Mouse (Mus musculus): Measurements from ENCODE around the gene Tmem274. TPM values are rescaled to one million over a fixed set of nuclear protein-coding genes. Genes with fewer than 3 reads are reported as not detected.
A peak's percentile ranks its signal among the peaks of the same experiment; 100 is the strongest.
"Not testable (repeated sequence)": the region's sequence is repeated elsewhere in the genome, so short reads cannot be mapped to it uniquely, and the experiment has no call there.

Gene Tmem274
- polyA plus RNA-seq, 1 experiment from 2014 or later: 0.41 TPM

DNA sequence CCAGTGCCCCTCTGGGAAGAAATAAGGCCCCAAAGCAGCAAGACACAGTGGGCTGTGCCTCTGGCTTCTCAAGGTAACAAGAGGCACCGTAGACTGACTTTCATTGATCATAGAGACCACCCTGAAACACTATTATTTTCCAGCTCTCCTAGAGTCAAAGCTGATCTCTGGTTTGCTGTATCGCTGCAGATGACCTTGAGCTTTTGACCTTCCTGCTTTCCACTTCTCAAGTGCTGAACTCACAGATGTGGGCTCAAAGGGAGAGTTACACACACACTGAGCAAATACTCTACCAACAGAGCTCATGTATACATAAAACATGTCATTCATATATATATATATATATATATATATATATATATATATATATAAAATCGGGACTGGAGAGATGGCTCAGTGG, 26.5 kb upstream of the Tmem274 start:
- H3K27ac ChIP-seq (ENCODE audit: low read length): no peak overlapping the region
- WGBS: 77% methylated on average over 3 of the region's 3 CpGs
- H3K36me3 ChIP-seq (ENCODE audit: control insufficient read depth, insufficient read depth): no peaks in the 10 kb centered on the region
- H3K4me1 ChIP-seq (ENCODE audit: control insufficient read depth, insufficient read depth, low read length): peaks cover 4% of the 10 kb centered on the region; the same call in 1 of the 2 replicates
- H3K9me3 ChIP-seq (replicated peaks; ENCODE audit: control insufficient read depth, low read length): no peaks in the 10 kb centered on the region
- ATAC-seq (replicated peaks; ENCODE audit: extremely low read depth, insufficient read depth, low FRiP score): no peak
- no peaks in the 10 kb centered on the region for H3K27me3 ChIP-seq (ENCODE audit: control insufficient read depth, insufficient read depth, low read length)
- no peak overlapping the region for H3K4me2 ChIP-seq (ENCODE audit: low read depth, low read length)
- H3K4me3 ChIP-seq (ENCODE audit: low read length): no peak overlapping the region
- H3K9ac ChIP-seq (ENCODE audit: low read length): no peak overlapping the region

DNA sequence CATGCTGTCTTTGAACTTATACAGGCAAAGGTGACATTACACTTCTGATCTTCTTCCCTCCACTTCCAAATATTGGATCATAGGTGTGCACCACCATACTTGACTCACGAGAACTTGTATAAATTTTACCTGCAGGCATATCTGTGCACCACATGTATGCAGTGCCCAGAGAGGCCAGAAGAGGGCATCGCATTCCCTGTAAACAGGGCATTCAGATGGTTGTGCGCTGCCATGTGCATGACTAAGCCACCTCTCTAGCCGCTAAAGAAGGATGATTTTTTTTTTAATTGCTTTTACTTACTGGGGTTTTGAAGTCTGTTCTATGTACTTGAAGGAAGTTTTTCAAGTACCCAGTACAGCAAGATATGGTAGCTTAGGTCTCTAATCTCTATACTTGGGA, 23.5 kb upstream of the Tmem274 start:
- H3K9ac ChIP-seq (ENCODE audit: low read length): no peak overlapping the region
- H3K27me3 ChIP-seq (ENCODE audit: control insufficient read depth, insufficient read depth, low read length): no peaks in the 10 kb centered on the region

DNA sequence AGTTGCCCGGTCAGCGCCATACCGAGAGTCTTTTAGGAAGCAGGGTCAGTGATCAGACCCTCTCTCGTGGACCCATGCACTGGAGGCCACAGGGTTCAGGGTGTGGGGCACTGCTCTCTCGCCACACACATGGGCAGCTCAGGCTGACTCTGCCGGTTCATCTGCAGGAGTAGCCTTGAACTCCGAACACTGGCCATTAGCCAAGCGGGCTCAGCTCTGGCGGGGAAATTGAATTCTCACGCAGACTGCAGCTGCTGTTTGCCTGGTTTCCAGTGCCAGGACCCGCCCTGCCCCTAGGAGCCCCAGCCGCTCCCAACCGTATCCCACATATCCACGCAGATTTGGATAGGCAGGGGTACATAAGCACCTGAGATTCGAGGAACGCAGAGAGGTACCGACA, 22.9 kb upstream of the Tmem274 start:
- ATAC-seq (replicated peaks; ENCODE audit: extremely low read depth, insufficient read depth, low FRiP score): no peak
- Histone ChIP-seq H3K4me1 (ENCODE audit: control insufficient read depth, insufficient read depth, low read length) (peaks cover 5% of the 10 kb centered on the region; the same call in 1 of the 2 replicates), H3K36me3 (ENCODE audit: control insufficient read depth, insufficient read depth) (no peaks in the 10 kb centered on the region), H3K4me3 (ENCODE audit: low read length) (no peak overlapping the region), H3K9me3 (replicated peaks; ENCODE audit: control insufficient read depth, low read length) (no peaks in the 10 kb centered on the region), H3K4me2 (ENCODE audit: low read depth, low read length) (no peak overlapping the region), H3K27ac (ENCODE audit: low read length) (no peak overlapping the region), H3K9ac (ENCODE audit: low read length) (no peak overlapping the region), H3K27me3 (ENCODE audit: control insufficient read depth, insufficient read depth, low read length) (no peaks in the 10 kb centered on the region)
- WGBS: 74% methylated on average over 17 of the region's 17 CpGs

More for the DNA sequence above, 23.5 kb upstream of the Tmem274 start:
- no peak overlapping the region for H3K4me2 ChIP-seq (ENCODE audit: low read depth, low read length)
- no peak overlapping the region for H3K27ac ChIP-seq (ENCODE audit: low read length)
- no peaks in the 10 kb centered on the region for H3K9me3 ChIP-seq (replicated peaks; ENCODE audit: control insufficient read depth, low read length)
- no peak for ATAC-seq (replicated peaks; ENCODE audit: extremely low read depth, insufficient read depth, low FRiP score)
- 73% methylated on average over 4 of the region's 4 CpGs for WGBS
- H3K4me1 ChIP-seq (ENCODE audit: control insufficient read depth, insufficient read depth, low read length): peaks cover 5% of the 10 kb centered on the region; the same call in 1 of the 2 replicates
- no peak overlapping the region for H3K4me3 ChIP-seq (ENCODE audit: low read length)
- no peaks in the 10 kb centered on the region for H3K36me3 ChIP-seq (ENCODE audit: control insufficient read depth, insufficient read depth)

DNA sequence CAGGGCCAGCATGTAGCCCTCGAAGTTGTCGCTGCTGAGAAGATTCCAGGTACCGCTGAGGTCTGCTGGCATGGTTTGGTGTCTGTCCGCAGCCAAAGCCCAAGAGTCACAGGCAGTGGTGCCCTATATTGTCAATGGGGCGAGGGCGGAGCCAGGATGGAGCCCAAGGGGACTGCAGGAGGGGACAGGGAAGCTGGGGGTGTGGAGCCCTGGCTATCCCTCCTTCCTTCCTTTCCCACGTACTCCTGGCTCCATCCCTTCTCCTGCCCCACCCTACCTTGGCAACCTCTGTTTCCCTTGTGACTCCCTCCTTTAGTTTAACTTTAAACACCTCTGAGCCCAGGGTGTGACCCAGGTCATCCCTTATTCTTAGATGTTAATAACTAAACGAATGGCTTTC, 22.3 kb upstream of the Tmem274 start, which contains the start of gene Rbp7:
TSS of gene Rbp7 (minus strand) at position 100 of the 400 bp plus-strand sequence.
- Histone ChIP-seq H3K27me3 (ENCODE audit: control insufficient read depth, insufficient read depth, low read length) (no peaks in the 10 kb centered on the region), H3K4me3 (ENCODE audit: low read length) (no peak within 1 kb of the TSS), H3K9ac (ENCODE audit: low read length) (no peak within 1 kb of the TSS; the same call in 1 of the 2 replicates), H3K4me2 (ENCODE audit: low read depth, low read length) (no peak within 1 kb of the TSS), H3K4me1 (ENCODE audit: control insufficient read depth, insufficient read depth, low read length) (peaks cover 5% of the 10 kb centered on the region; the same call in 1 of the 2 replicates), H3K27ac (ENCODE audit: low read length) (no peak within 1 kb of the TSS), H3K9me3 (replicated peaks; ENCODE audit: control insufficient read depth, low read length) (no peaks in the 10 kb centered on the region), H3K36me3 (ENCODE audit: control insufficient read depth, insufficient read depth) (no peaks in the 10 kb centered on the region)
- ATAC-seq (replicated peaks; ENCODE audit: extremely low read depth, insufficient read depth, low FRiP score): no peak
- 46% methylated on average over 8 of the region's 8 CpGs for WGBS

DNA sequence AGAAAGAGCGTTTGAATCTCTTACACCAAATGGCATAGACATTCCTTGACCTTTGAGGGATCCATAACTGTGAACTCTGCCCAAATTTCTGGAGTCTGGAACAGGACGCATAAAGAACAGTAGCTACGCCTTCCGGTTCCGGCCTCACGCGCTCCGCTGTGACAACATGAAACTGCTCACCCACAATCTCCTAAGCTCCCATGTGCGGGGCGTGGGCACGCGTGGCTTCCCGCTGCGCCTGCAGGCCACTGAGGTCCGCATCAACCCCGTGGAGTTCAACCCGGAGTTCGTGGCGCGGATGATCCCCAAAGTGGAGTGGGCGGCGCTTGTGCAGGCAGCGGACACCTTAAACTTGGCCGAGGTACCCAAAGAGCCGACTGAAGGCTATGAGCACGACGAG, 20.0 kb upstream of the Tmem274 start:
- 79% methylated on average over 27 of the region's 27 CpGs for whole genome bisulfite sequencing

DNA sequence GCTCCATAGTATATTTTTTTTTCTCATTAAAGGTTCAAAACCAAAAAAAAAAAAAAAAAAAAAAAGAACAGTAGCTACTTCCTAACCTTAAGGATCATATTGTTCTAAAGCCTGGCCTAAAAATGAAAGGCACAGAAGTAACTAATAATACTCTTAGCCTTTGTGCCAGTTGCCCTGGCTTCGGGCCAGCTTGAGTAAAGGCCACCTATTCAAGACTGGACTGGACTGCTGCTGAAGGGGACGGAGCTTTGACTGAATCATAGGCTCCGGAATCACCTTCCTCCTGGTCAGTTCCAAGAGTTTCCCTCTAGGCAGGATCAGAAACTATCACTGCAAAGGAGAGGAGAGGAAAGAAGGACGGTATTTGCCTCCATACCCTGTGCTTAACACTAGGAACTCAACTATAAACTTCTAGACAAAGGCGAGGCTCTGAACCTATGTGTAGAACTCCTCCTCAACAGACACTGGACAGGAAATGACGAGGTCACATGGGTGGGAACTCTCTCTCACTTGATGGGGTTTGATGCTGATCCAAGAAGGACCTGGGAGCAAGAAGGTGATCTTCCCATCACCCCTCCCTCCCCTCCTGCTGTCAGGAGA, 19.2 kb upstream of the Tmem274 start:
- Histone ChIP-seq H3K4me1 (ENCODE audit: control insufficient read depth, insufficient read depth, low read length) (peaks cover 10% of the 10 kb centered on the region), H3K27ac (ENCODE audit: low read length) (peak overlapping the region; percentile 35; the same call in 1 of the 2 replicates), H3K9me3 (replicated peaks; ENCODE audit: control insufficient read depth, low read length) (no peaks in the 10 kb centered on the region), H3K27me3 (ENCODE audit: control insufficient read depth, insufficient read depth, low read length) (no peaks in the 10 kb centered on the region), H3K9ac (ENCODE audit: low read length) (no peak overlapping the region), H3K4me3 (ENCODE audit: low read length) (no peak overlapping the region), H3K36me3 (ENCODE audit: control insufficient read depth, insufficient read depth) (no peaks in the 10 kb centered on the region), H3K4me2 (ENCODE audit: low read depth, low read length) (no peak overlapping the region)
- WGBS: 59% methylated on average over 6 of the region's 6 CpGs
- no peak for ATAC-seq (replicated peaks; ENCODE audit: extremely low read depth, insufficient read depth, low FRiP score)

More for the DNA sequence above, 20.0 kb upstream of the Tmem274 start:
- H3K27me3 ChIP-seq (ENCODE audit: control insufficient read depth, insufficient read depth, low read length); H3K4me2 ChIP-seq (ENCODE audit: low read depth, low read length); H3K9ac ChIP-seq (ENCODE audit: low read length); H3K27ac ChIP-seq (ENCODE audit: low read length); H3K36me3 ChIP-seq (ENCODE audit: control insufficient read depth, insufficient read depth); ATAC-seq (replicated peaks; ENCODE audit: extremely low read depth, insufficient read depth, low FRiP score); H3K9me3 ChIP-seq (replicated peaks; ENCODE audit: control insufficient read depth, low read length); H3K4me3 ChIP-seq (ENCODE audit: low read length): not testable (repeated sequence)
- peaks cover 10% of the 10 kb centered on the region for H3K4me1 ChIP-seq (ENCODE audit: control insufficient read depth, insufficient read depth, low read length)

DNA sequence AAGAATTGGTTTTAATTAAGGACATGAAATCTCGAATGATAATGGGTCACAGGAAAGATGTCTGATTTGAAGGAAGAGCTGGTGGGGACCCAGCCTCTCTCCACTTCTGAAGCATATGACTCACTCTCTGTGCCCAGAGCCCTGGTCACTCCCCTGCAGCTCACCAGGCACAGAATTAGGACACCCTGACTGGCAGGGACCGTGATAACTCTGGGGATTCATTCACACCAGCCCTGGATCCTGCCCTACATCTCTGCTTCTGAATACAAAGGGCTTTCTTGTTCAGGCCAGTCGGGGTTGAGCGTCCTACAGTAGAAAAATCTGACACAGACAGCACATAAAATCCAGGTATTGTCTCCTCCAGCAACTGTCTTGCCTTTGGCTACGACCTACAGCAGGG, 18.7 kb upstream of the Tmem274 start:
- Histone ChIP-seq H3K9ac (ENCODE audit: low read length) (no peak overlapping the region), H3K4me1 (ENCODE audit: control insufficient read depth, insufficient read depth, low read length) (peaks cover 10% of the 10 kb centered on the region), H3K9me3 (replicated peaks; ENCODE audit: control insufficient read depth, low read length) (no peaks in the 10 kb centered on the region), H3K27ac (ENCODE audit: low read length) (no peak overlapping the region; the same call in 1 of the 2 replicates), H3K27me3 (ENCODE audit: control insufficient read depth, insufficient read depth, low read length) (no peaks in the 10 kb centered on the region), H3K36me3 (ENCODE audit: control insufficient read depth, insufficient read depth) (no peaks in the 10 kb centered on the region), H3K4me2 (ENCODE audit: low read depth, low read length) (no peak overlapping the region), H3K4me3 (ENCODE audit: low read length) (no peak overlapping the region)
- 63% methylated on average over 5 of the region's 5 CpGs for WGBS
- ATAC-seq (replicated peaks; ENCODE audit: extremely low read depth, insufficient read depth, low FRiP score): no peak

DNA sequence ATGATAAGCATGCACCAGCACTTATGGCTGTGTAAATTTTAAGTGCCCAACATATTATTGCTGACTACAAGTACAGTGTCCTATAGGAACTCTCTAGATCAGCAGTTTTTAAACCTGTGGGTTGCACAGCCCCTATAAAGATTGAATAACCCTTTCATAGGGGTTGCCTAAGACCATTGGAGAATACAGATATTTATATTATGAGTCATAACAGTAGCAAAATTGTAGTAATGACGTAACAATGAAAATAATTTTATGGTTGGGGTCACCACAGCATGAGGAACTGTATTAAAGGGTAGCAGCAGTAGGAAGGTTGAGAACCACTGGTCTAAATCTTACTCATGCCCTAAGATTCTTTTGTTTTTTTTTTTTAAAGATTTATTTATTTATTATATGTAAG, 17.8 kb upstream of the Tmem274 start:
- H3K27ac ChIP-seq (ENCODE audit: low read length): no peak overlapping the region
- H3K9me3 ChIP-seq (replicated peaks; ENCODE audit: control insufficient read depth, low read length): no peaks in the 10 kb centered on the region
- ATAC-seq (replicated peaks; ENCODE audit: extremely low read depth, insufficient read depth, low FRiP score): no peak
- no peak overlapping the region for H3K4me3 ChIP-seq (ENCODE audit: low read length)
- WGBS: 72% methylated on average over 1 of the region's 1 CpGs
- H3K4me1 ChIP-seq (ENCODE audit: control insufficient read depth, insufficient read depth, low read length): peaks cover 10% of the 10 kb centered on the region
- H3K27me3 ChIP-seq (ENCODE audit: control insufficient read depth, insufficient read depth, low read length): no peaks in the 10 kb centered on the region
- H3K4me2 ChIP-seq (ENCODE audit: low read depth, low read length): no peak overlapping the region
- no peaks in the 10 kb centered on the region for H3K36me3 ChIP-seq (ENCODE audit: control insufficient read depth, insufficient read depth)
- no peak overlapping the region for H3K9ac ChIP-seq (ENCODE audit: low read length)

DNA sequence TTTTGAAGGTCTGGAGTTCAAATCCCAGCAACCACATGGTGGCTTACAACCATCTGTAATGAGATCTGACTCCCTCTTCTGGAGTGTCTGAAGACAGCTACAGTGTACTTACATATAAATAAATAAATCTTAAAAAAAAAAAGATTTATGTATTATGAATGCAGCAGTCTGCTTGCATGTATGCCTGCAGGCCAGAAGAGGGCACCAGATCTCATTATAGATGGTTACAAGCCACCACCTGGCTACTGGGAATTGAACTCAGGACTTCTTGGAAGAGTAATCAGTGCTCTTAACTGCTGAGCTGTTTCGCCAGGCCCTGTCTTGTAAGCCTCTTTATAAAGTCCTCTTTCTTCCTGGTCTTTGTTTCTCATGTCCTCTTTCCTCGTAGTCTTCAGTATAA, 16.7 kb upstream of the Tmem274 start:
- ATAC-seq (replicated peaks; ENCODE audit: extremely low read depth, insufficient read depth, low FRiP score); H3K27ac ChIP-seq (ENCODE audit: low read length); H3K4me3 ChIP-seq (ENCODE audit: low read length); H3K9me3 ChIP-seq (replicated peaks; ENCODE audit: control insufficient read depth, low read length); H3K9ac ChIP-seq (ENCODE audit: low read length); H3K36me3 ChIP-seq (ENCODE audit: control insufficient read depth, insufficient read depth); H3K27me3 ChIP-seq (ENCODE audit: control insufficient read depth, insufficient read depth, low read length); H3K4me2 ChIP-seq (ENCODE audit: low read depth, low read length): not testable (repeated sequence)
- 94% methylated on average over 2 of the region's 2 CpGs for WGBS
- peaks cover 10% of the 10 kb centered on the region for H3K4me1 ChIP-seq (ENCODE audit: control insufficient read depth, insufficient read depth, low read length)
